Mouse (Mus musculus): ENCODE measurements around the gene Mad2l2. TPM values are rescaled to one million over a fixed set of nuclear protein-coding genes. Genes with fewer than 3 reads are reported as not detected.

Mad2l2 gene
- total RNA-seq, 1 experiment from 2014 or later = 6.4 TPM

DNA sequence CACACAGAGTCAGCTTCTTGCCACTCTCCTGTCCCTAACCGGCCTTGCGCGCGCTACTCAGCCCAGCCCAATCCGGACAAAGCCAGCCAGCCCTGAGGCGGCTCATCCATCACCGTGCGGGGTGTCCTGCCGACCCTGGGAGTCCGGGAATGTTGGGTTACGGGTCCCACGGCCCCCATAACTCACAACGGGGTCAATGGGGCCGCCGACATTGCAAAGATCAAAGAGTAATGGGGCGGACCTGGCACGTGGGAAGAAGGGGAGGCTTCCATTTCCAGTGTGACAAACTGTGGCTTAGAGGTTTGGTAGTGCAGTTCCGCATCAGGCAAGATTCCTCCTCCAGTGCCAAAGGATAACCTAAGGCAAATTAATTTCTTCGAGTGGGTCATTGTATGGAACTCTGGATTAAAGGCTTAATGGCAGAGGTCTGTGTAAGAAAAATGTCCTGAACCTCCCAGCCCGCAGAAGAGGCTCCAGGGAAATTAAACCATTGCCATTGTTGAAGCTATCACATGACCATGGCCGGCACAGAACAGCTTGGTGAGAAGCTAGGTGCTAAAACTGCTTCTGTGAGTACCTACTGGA lies 1.4 kb downstream of the Mad2l2 start:
- ATAC-seq (replicated peaks; ENCODE audit: insufficient number of reproducible peaks, low FRiP score, low TSS enrichment, poor library complexity, severe bottlenecking) = no peak

DNA sequence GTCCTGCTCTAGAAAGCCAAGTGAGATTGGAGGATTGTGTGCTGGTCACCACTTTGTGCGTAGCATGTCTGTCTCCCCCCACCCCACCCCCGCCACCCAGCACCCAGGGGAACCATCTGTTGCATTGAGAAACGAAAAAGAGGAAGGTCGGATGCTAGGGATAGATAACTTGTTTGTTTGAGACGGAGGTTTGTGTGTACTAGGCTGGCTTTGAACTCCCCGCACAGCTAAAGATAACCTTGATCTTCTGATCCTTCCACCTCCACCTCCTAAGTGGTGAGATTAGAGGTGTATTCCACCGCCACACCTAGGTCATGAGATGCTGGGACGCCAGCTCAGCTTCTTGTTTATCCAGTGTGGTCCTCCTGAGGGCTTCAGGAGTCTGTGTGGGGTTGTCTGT lies 4.8 kb downstream of the Mad2l2 start:
- no peak for ATAC-seq (replicated peaks; ENCODE audit: insufficient number of reproducible peaks, low FRiP score, low TSS enrichment, poor library complexity, severe bottlenecking)

GRCm38 (mm10) chr4:148137503-148137902 lies 7.3 kb downstream of the Mad2l2 start:
- ATAC-seq (replicated peaks; ENCODE audit: insufficient number of reproducible peaks, low FRiP score, low TSS enrichment, poor library complexity, severe bottlenecking) = no peak

GRCm38 (mm10) chr4:148139767-148140097 lies 9.5 kb downstream of the Mad2l2 start:
- no peak for ATAC-seq (replicated peaks; ENCODE audit: insufficient number of reproducible peaks, low FRiP score, low TSS enrichment, poor library complexity, severe bottlenecking)

DNA sequence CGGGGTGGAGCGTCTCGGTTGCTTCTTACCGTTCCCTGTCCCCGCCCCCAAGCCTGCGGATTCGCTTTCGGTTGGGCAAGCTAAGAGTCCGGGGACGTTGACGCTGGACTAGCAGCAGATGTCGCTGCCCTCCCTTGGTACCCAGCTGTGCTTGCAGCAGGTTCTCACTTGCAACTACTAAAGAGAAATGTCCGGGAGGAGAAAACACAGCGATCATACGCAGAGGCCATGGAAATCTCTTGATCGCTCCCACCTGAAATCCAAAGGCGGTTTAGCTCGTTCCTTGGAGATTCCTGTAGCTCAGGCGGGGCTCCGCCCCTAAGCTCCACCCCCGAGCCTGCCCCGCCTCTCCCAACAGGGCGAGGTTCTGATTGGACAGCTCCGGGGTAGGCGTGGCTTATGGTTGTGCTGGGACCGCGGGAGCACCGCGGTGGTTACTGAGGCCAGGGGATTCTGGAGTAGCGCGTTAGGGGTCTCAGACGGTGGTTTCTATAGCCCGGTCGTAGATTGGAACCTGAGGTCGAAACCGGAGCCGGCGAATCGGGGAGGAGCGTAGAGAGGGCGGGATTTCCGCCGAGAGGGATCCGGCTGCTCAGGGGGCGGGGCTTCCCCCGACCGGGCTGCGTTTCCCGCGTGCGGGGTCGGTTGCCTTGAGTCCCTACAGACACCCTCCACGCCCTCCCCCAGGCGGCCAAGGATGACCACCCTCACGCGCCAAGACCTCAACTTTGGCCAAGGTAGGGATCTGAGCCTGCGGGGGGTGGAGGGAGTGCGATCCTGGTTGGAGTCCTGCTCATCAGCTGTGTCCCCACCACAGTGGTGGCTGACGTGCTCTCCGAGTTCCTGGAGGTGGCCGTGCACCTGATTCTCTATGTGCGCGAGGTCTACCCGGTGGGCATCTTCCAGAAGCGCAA lies 10.2 kb downstream of the Mad2l2 start:
- peak; percentile 89 for ATAC-seq (replicated peaks; ENCODE audit: insufficient number of reproducible peaks, low FRiP score, low TSS enrichment, poor library complexity, severe bottlenecking)

DNA sequence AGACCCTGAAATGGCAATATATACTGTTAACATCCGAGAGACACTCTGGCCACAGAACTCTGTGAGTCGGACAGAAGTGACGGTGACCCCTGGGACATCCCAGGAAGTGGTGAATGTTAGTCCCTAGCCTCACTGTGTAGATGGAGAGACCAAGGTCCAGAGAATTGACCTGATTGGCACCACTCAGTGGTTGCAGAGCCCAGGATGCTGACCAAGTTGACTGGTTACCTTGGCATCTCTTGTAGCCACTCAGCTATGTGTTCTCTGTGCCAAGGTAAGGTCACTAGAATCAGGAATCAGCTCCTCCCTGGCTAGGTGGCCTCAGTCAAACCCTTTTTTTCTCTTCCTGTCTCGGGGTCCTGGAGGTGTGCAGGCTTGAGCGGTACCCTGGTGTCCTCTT lies 13.5 kb downstream of the Mad2l2 start:
- no peak for ATAC-seq (replicated peaks; ENCODE audit: insufficient number of reproducible peaks, low FRiP score, low TSS enrichment, poor library complexity, severe bottlenecking)

DNA sequence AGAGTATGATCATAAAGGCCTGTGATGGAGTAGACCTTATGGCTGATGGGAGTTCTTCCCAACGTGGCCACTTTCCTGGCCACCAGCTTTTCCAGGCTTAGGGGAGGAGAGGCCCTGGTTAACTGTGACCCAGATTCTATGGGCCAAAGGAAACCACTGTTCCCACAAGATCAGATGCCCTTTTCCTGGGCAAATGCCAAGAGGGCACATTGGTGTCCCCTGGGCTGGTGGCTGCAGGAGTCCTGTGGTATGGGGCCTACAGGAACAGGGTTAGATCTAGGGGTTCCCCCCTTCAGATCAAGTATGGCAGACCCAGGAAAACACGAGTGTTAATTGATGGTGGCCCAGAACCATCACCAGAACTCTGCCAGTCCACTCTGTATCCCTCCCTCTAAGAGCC lies 17.5 kb downstream of the Mad2l2 start:
- ATAC-seq (replicated peaks; ENCODE audit: insufficient number of reproducible peaks, low FRiP score, low TSS enrichment, poor library complexity, severe bottlenecking) = no peak

DNA sequence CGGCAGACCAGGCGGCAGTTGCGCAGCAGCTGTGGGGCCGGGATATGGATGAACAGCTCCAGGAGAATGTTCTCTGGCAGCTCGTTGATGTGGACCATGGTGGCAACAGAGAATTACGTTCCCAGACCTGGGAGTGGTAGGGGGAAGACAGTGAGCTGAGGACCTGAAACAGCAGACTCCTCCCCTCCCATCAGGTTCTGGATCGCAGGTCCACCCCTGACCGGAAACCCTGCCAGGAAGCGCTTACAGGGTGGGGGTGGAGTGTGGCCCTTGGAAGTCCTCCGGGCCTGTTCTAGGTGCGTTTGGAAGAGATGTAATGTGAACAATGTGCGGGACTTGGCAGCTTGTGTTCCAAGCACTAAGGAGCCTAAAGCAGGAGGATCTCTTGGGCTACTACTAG lies 19.4 kb downstream of the Mad2l2 start:
- ATAC-seq (replicated peaks; ENCODE audit: insufficient number of reproducible peaks, low FRiP score, low TSS enrichment, poor library complexity, severe bottlenecking) = no peak

DNA sequence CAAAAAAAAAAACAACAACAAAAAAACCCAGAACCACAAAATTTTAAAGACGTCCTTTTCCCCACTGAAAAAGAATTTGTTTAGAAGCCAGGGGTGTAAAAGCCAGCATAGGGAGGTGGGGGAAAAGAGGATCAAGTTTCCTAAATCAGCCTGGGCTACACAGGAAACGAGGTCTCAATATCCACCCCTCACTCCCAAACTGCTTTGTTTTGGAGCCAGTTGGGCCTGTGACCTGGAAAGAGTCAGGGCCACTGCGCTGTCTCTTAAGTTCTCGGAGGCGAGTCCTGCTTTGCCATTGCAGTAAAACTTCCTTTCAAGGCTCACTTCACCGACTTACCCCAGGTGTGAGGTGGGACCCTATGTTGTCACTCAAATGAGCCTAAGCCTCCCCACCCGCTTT lies 20.1 kb downstream of the Mad2l2 start:
- ATAC-seq (replicated peaks; ENCODE audit: insufficient number of reproducible peaks, low FRiP score, low TSS enrichment, poor library complexity, severe bottlenecking) = no peak

- ATAC-seq (replicated peaks; ENCODE audit: insufficient number of reproducible peaks, low FRiP score, low TSS enrichment, poor library complexity, severe bottlenecking) = no peak
Observed at GRCm38 (mm10) chr4:148150953-148151266, 20.7 kb downstream of the Mad2l2 start.

- peak; percentile 87 for ATAC-seq (replicated peaks; ENCODE audit: insufficient number of reproducible peaks, low FRiP score, low TSS enrichment, poor library complexity, severe bottlenecking)
Observed at GRCm38 (mm10) chr4:148151267-148152168, 21.3 kb downstream of the Mad2l2 start, which contains the start of gene Fbxo6. Fbxo6 (minus strand) TSS chr4:148152140.

GRCm38 (mm10) chr4:148152547-148152946 lies 22.4 kb downstream of the Mad2l2 start:
- no peak for ATAC-seq (replicated peaks; ENCODE audit: insufficient number of reproducible peaks, low FRiP score, low TSS enrichment, poor library complexity, severe bottlenecking)

GRCm38 (mm10) chr4:148154006-148154405 lies 23.8 kb downstream of the Mad2l2 start:
- no peak for ATAC-seq (replicated peaks; ENCODE audit: insufficient number of reproducible peaks, low FRiP score, low TSS enrichment, poor library complexity, severe bottlenecking)

- ATAC-seq (replicated peaks; ENCODE audit: insufficient number of reproducible peaks, low FRiP score, low TSS enrichment, poor library complexity, severe bottlenecking) = no peak
Observed at GRCm38 (mm10) chr4:148154982-148155381, 24.8 kb downstream of the Mad2l2 start.

DNA sequence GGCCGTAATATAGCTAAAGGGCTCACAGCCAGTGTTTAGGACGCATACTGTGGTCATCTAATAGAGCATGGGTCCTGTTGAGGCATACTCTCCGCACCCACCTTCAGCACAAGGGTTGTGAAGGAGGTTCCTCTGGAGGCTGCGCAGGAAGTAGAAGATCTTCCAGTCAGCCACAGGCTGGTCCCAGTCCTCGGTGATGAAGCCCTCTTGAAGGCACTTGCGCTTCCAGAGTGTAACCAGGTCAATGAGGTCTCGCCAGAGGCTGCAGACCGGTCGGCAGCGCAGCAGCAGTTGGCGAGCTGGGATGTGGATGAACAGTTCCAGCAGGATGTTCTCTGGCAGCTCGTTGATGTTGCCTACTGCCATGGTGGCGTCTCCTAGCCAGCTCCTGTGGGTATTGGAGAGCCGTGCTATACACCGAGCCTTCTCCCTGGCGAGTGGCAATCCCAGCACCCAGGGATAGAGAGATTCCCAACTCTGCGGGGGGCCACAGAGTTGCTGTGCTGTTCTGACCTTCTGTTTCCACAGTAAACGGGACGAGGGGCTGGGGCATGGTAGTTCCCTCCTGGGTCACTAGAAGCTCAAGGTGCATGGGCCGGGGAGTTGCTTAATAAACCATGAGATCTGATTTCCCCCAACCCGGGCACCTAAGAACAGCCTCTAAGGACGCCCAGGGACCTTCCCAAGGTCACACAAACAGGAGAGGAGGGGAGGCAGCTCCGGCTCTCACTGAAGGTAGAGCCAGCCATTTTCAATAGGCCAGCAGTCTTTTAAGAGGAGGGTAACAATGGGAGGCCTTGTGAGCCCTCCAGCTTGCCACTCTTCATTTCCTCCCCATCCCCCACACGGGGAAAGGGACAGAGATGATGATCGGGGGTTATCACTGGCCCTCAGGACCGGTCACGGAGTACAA lies 28.5 kb downstream of the Mad2l2 start:
- no peak for ATAC-seq (replicated peaks; ENCODE audit: insufficient number of reproducible peaks, low FRiP score, low TSS enrichment, poor library complexity, severe bottlenecking)

- ATAC-seq (replicated peaks; ENCODE audit: insufficient number of reproducible peaks, low FRiP score, low TSS enrichment, poor library complexity, severe bottlenecking) = peak; percentile 81
Observed at GRCm38 (mm10) chr4:148159544-148160435, 29.6 kb downstream of the Mad2l2 start.

Data from monocyte, adult 5-6 weeks (primary cell).